Mouse (Mus musculus): ENCODE measurements around the gene Ncoa7. TPM values are rescaled to one million over a fixed set of nuclear protein-coding genes. Genes with fewer than 3 reads are reported as not detected.
A peak's percentile ranks its signal among the peaks of the same experiment; 100 is the strongest.

The Ncoa7 gene
- polyA plus RNA-seq, 1 experiment from 2014 or later = 8.7 TPM

DNA sequence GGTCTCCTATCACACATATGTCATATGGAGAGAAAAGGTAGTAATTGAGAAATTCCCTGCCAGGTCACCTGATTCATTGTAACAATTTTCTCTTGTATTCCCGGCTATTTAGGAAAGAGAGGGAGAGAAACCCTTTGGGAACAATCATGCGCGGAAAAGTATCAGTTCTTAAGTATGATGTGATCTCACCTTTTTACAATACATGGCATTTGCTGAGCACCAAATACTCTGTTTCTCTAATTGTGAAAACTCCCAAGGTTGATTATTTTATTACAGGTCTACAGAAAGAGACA lies 184.3 kb downstream of the Ncoa7 start:
- Histone ChIP-seq H3K4me2 (peak overlapping the region; percentile 86), H3K27ac (ENCODE audit: poor library complexity, severe bottlenecking) (no peak overlapping the region), H3K4me3 (peak overlapping the region; percentile 76), H3K4me1 (replicated peaks) (0 out of 2 replicates have a peak, but pooled peaks cover 2% of the 10 kb centered on the region), H3K9me3 (replicated peaks) (no peaks in the 10 kb centered on the region), H3K9ac (no peak overlapping the region), H3K36me3 (no peaks in the 10 kb centered on the region), H3K27me3 (replicated peaks) (no peaks in the 10 kb centered on the region)
- WGBS = 41% methylated on average over 3 of the region's 3 CpGs
- no peak for ATAC-seq (ENCODE audit: insufficient number of reproducible peaks, low FRiP score)

DNA sequence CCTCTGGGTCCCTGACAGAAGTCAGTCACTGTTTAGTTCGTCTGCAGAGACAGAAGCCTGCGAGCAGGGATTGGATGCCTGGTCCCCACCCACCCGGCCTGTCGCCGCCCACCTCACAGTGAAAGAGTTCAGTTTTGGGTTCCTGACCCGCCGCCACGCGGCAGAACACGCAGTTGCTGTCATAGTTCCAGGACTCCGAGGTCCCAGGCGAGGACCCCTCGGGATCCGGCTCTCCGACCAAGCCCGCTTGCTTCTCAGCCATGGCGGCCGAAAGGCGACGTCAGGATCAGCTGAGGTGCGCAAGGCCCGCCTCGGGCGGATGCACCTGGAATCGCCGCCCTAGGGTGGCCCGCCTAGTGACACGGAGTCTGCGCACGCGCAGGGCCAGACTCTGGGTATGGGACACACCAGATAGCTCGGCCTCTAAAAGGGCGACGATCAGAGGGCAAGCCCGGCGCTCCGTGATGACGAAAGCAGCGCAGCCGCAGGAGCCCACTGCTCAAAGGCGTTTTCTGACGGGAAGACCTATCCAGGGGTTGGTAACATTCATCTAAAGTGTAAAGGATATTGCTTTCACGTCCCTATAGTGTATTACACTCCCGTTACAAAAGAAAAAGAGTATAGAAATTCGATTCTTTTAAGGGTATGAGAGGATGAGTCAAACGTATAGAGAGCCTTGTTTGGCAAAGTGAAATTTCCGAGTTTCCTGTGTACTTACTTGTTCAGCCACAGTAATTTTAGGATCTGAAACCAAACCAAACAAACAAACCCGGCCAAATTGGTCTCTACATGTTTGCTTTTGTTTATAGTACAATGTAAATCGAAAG lies 184.8 kb downstream of the Ncoa7 start:
- H3K27me3 ChIP-seq (replicated peaks) = no peaks in the 10 kb centered on the region
- H3K4me2 ChIP-seq = peak overlapping the region; percentile 86
- H3K9ac ChIP-seq = peak overlapping the region; percentile 83
- no peaks in the 10 kb centered on the region for H3K9me3 ChIP-seq (replicated peaks)
- H3K4me3 ChIP-seq = peak overlapping the region; percentile 76
- H3K4me1 ChIP-seq (replicated peaks) = 0 out of 2 replicates have a peak, but pooled peaks cover 2% of the 10 kb centered on the region
- 1% methylated on average over 49 of the region's 49 CpGs for WGBS
- ATAC-seq (ENCODE audit: insufficient number of reproducible peaks, low FRiP score) = peak; percentile 100
- H3K27ac ChIP-seq (ENCODE audit: poor library complexity, severe bottlenecking) = peak overlapping the region; percentile 98
- no peaks in the 10 kb centered on the region for H3K36me3 ChIP-seq

DNA sequence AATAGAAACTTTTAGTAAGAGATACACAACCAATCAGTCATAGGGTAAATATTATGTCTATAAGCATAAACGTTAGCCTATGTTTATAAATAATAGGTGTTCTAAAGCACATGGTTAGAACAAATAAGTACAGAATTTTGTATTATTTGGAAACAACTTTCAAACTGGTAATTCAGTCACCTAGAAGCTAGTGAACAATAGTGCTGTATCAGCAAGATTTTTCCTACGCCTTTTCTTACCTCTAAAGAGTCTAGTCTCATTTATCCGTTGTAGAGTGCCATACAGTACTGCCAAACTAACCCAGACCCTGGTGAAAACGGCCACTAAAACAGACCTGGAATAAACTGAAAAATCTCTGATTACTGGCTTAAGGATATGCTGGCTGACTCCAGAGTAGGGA lies 190.1 kb downstream of the Ncoa7 start:
- Histone ChIP-seq H3K4me3 (no peak overlapping the region), H3K27ac (ENCODE audit: poor library complexity, severe bottlenecking) (no peak overlapping the region), H3K27me3 (replicated peaks) (no peaks in the 10 kb centered on the region), H3K36me3 (0 out of 2 replicates have a peak, but pooled peaks cover 5% of the 10 kb centered on the region), H3K9me3 (replicated peaks) (no peaks in the 10 kb centered on the region), H3K4me1 (replicated peaks) (0 out of 2 replicates have a peak, but pooled peaks cover 2% of the 10 kb centered on the region), H3K9ac (no peak overlapping the region), H3K4me2 (no peak overlapping the region)
- 89% methylated on average over 4 of the region's 4 CpGs for WGBS
- no peak for ATAC-seq (ENCODE audit: insufficient number of reproducible peaks, low FRiP score)

DNA sequence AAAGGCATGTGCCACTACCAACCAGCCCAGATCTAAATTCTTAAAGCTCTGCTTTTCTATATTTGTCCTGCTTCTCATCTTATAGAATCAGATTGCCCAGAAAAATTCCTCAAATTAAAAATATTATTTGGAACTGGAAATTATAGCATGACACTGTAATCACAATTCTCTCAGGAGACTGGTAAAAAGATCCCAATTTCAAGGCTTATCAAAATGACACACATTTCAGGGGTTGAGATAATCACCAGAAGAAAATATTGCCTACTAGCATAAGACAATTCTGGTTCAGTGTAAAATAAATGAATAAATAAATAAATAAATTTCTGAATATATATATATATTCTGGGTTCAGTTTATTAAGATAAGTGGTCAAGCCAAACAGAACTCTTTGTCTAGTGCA lies 193.5 kb downstream of the Ncoa7 start:
- Histone ChIP-seq H3K36me3 (peaks cover 14% of the 10 kb centered on the region; the same call in 1 of the 2 replicates), H3K4me3 (no peak overlapping the region), H3K4me1 (replicated peaks) (no peaks in the 10 kb centered on the region), H3K9me3 (replicated peaks) (no peaks in the 10 kb centered on the region), H3K27ac (ENCODE audit: poor library complexity, severe bottlenecking) (no peak overlapping the region), H3K9ac (no peak overlapping the region), H3K27me3 (replicated peaks) (no peaks in the 10 kb centered on the region), H3K4me2 (no peak overlapping the region)
- no peak for ATAC-seq (ENCODE audit: insufficient number of reproducible peaks, low FRiP score)

DNA sequence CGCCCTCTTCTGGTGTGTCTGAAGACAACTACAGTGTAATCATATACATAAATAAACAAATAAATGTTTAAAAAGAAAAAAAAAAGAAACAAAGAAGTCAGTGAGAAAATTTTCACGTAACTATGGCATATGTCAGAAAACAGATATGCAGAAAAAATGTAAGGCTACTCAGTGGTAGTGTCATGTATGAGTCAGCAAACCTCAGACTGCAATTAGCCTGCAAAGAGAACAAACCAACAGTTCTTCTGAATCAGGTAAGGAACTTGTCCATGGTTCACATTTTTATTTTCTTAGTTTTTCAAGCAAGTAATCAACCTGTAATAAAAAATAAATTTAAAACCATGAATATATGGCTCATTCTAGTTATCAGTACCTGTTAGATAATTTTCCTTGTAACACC lies 195.0 kb downstream of the Ncoa7 start:
- peaks cover 14% of the 10 kb centered on the region; the same call in 1 of the 2 replicates for H3K36me3 ChIP-seq
- no peak overlapping the region for H3K4me2 ChIP-seq
- H3K4me3 ChIP-seq = no peak overlapping the region
- WGBS = 65% methylated on average over 2 of the region's 2 CpGs
- no peaks in the 10 kb centered on the region for H3K9me3 ChIP-seq (replicated peaks)
- ATAC-seq (ENCODE audit: insufficient number of reproducible peaks, low FRiP score) = no peak
- no peaks in the 10 kb centered on the region for H3K27me3 ChIP-seq (replicated peaks)
- no peak overlapping the region for H3K9ac ChIP-seq
- H3K27ac ChIP-seq (ENCODE audit: poor library complexity, severe bottlenecking) = no peak overlapping the region
- H3K4me1 ChIP-seq (replicated peaks) = no peaks in the 10 kb centered on the region

DNA sequence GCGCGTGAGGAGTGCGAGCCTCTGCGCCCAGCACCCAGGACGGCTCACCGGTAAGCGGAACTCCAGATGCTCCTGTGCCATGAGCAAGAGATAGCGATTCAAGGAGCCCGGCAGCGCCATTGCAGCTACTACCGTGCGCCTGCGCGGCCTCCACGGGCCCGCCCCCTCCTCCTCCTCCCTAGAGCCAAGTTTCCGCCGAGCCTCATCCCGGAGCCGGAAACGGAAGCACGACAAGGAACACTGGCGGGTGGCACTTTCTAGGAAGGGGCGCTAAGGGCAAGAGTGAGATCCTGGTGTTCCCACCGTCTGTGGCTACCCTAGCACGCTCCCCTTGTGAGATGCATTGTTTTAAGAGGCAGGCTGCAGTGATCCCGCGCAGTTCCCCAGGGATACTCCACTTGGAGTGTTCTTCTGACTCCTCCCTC lies 202.6 kb downstream of the Ncoa7 start, which contains the start of gene Trmt11:
Gene Trmt11 (minus strand): TSS at position 208 of the 425 bp plus-strand sequence.
- Histone ChIP-seq H3K36me3 (peaks cover 13% of the 10 kb centered on the region), H3K27me3 (replicated peaks) (no peaks in the 10 kb centered on the region), H3K4me3 (peak within 1 kb of the TSS; percentile 85), H3K4me2 (peak within 1 kb of the TSS; percentile 85), H3K9ac (peak within 1 kb of the TSS; percentile 87), H3K4me1 (replicated peaks) (peaks cover 10% of the 10 kb centered on the region), H3K9me3 (replicated peaks) (no peaks in the 10 kb centered on the region), H3K27ac (ENCODE audit: poor library complexity, severe bottlenecking) (peak within 1 kb of the TSS; percentile 83)
- 1% methylated on average over 27 of the region's 28 CpGs for WGBS
- ATAC-seq (ENCODE audit: insufficient number of reproducible peaks, low FRiP score) = peak; percentile 94

DNA sequence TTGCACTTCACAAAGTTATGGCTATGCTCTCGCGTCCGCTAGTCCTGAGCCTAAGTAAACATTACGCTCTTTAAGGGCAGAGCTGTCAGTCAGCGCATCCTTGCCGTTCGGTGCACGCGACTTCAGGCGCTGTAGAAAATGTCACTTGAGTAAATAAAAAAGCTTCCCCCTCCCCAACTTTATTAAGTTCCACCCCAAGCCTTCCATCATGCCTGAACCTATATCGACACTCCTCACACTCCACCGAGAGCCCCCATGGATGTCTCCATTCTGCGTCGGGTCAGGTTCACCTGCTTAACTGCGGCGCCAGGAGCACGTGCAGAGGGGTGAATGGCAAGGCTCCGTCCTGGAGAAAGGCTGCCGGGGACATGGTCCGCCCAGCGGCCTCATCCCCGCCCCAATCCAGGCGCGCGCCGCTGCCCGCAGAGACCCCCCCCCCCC lies 203.0 kb downstream of the Ncoa7 start:
- peaks cover 18% of the 10 kb centered on the region for H3K36me3 ChIP-seq
- WGBS = under 1% methylated on average over 27 of the region's 27 CpGs
- H3K4me2 ChIP-seq = peak overlapping the region; percentile 85
- H3K27ac ChIP-seq (ENCODE audit: poor library complexity, severe bottlenecking) = peak overlapping the region; percentile 83
- ATAC-seq (ENCODE audit: insufficient number of reproducible peaks, low FRiP score) = peak; percentile 82
- H3K4me3 ChIP-seq = peak overlapping the region; percentile 85
- peaks cover 10% of the 10 kb centered on the region for H3K4me1 ChIP-seq (replicated peaks)
- peak overlapping the region; percentile 87 for H3K9ac ChIP-seq
- no peaks in the 10 kb centered on the region for H3K9me3 ChIP-seq (replicated peaks)
- H3K27me3 ChIP-seq (replicated peaks) = no peaks in the 10 kb centered on the region

DNA sequence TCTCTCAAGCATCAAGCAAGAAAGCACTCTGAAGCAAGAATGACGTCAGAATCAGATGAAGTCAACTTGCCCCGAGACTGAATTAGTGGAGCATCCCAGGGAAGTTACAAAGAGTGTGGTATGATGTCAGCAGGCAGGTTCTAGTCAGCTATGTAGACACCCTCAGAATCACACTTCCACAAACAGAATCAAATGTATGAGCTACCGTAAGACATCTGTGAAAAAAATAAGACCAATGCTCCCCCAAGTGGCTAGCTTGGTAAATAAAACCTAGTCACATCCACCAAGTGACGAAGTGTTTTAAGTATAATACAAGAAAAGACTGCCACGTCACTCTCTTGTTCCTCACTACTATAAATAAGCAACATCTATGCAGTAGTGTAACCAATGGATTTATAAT lies 216.1 kb downstream of the Ncoa7 start:
- Histone ChIP-seq H3K27ac (ENCODE audit: poor library complexity, severe bottlenecking) (no peak overlapping the region), H3K36me3 (peaks cover 47% of the 10 kb centered on the region), H3K4me3 (no peak overlapping the region), H3K4me1 (replicated peaks) (no peaks in the 10 kb centered on the region), H3K27me3 (replicated peaks) (no peaks in the 10 kb centered on the region), H3K9ac (no peak overlapping the region), H3K9me3 (replicated peaks) (no peaks in the 10 kb centered on the region), H3K4me2 (no peak overlapping the region)
- 68% methylated on average over 5 of the region's 5 CpGs for WGBS
- no peak for ATAC-seq (ENCODE audit: insufficient number of reproducible peaks, low FRiP score)

DNA sequence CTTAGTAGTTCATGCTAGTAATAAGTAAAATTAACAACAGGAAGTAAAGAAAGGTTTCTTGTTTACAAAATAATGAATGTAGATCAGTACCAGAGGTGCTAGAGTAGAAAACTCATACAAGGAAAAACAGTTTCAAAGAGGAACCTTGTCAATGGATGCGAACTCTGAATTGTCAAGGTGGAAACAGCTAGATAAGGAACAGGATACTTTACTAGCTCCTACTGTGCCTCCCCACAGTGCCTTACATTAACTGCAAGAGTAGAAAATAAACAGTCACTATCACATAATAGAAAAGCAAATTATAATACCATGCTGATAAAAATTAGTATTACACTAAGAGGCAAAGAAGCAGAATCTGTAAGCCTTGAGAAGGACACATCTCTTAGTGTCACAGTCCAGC lies 217.4 kb downstream of the Ncoa7 start:
- Histone ChIP-seq H3K36me3 (peaks cover 44% of the 10 kb centered on the region), H3K27ac (ENCODE audit: poor library complexity, severe bottlenecking) (no peak overlapping the region), H3K27me3 (replicated peaks) (no peaks in the 10 kb centered on the region), H3K4me3 (no peak overlapping the region), H3K4me2 (no peak overlapping the region), H3K9me3 (replicated peaks) (no peaks in the 10 kb centered on the region), H3K9ac (no peak overlapping the region), H3K4me1 (replicated peaks) (no peaks in the 10 kb centered on the region)
- ATAC-seq (ENCODE audit: insufficient number of reproducible peaks, low FRiP score) = no peak
- WGBS = 83% methylated on average over 1 of the region's 1 CpGs

Other genes with a start within 250 kb of the Ncoa7 start
- 18.6 and 20.3 TPM in 2 replicates for gene Trmt11, start 202.6 kb downstream of the Ncoa7 start, polyA plus RNA-seq (2016; fragmentation: Nextera tagmentation; extraction: Ambion mirVana)
- gene Hint3, start 173.7 kb downstream of the Ncoa7 start, polyA plus RNA-seq (2016; fragmentation: Nextera tagmentation; extraction: Ambion mirVana) = 29.2 and 32.8 TPM in 2 replicates
- 47.6 and 53.3 TPM in 2 replicates for gene Hey2, start 39.5 kb upstream of the Ncoa7 start, polyA plus RNA-seq (2016; fragmentation: Nextera tagmentation; extraction: Ambion mirVana)